Mouse (Mus musculus) forebrain, embryonic 15.5 days (tissue): ENCODE results near the gene Klb. TPM values are rescaled to one million over a fixed set of nuclear protein-coding genes. Genes with fewer than 3 reads are reported as not detected.

ENCODE experiments used
- ATAC-seq: fragments of 200-750 bp; cut with Nextera tagmentation; replicated peaks from 2 replicates; pipeline ENCODE4 v1.8.0; 2017; ENCODE audit warnings: mild to moderate bottlenecking, moderate TSS enrichment, moderate library complexity
- H3K27ac ChIP-seq: fragments of 300-500 bp; sonication (generic); replicated peaks from 2 replicates; pipeline ENCODE4 v1.5.1; 2015; ENCODE audit warnings: mild to moderate bottlenecking, inconsistent platforms
- H3K27me3 ChIP-seq: fragments of 300-500 bp; sonication (generic); 2 replicates; pipeline ENCODE4 v1.6.1; 2015; ENCODE audit warnings: inconsistent platforms
- H3K36me3 ChIP-seq: fragments of 300-500 bp; sonication (generic); 2 replicates; pipeline ENCODE4 v1.6.1; 2015; ENCODE audit warnings: mild to moderate bottlenecking, inconsistent platforms
- H3K4me1 ChIP-seq: fragments of 300-500 bp; sonication (generic); 2 replicates; pipeline ENCODE4 v1.6.1; 2015; ENCODE audit warnings: inconsistent platforms
- H3K4me2 ChIP-seq: fragments of 300-500 bp; sonication (generic); replicated peaks from 2 replicates; pipeline ENCODE4 v1.6.1; 2015; ENCODE audit warnings: mild to moderate bottlenecking, inconsistent platforms
- H3K4me3 ChIP-seq: fragments of 300-500 bp; sonication (generic); 2 replicates; pipeline ENCODE4 v1.5.1; 2015; ENCODE audit warnings: mild to moderate bottlenecking, inconsistent platforms
- H3K9ac ChIP-seq: fragments of 300-500 bp; sonication (generic); replicated peaks from 2 replicates; pipeline ENCODE4 v1.6.1; 2015; ENCODE audit warnings: mild to moderate bottlenecking, inconsistent platforms
- H3K9me3 ChIP-seq: fragments of 300-500 bp; sonication (generic); 2 replicates; pipeline ENCODE4 v1.6.1; 2016; ENCODE audit warnings: inconsistent platforms
- WGBS: fragments of 180-500 bp; shearing (Covaris S2); methylation state at CpG from one replicate; pipeline ENCODE4 v1.1.7; 2015; ENCODE audit warnings: mixed read lengths; 5-methylcytosine and 5-hydroxymethylcytosine counted together
- polyA plus RNA-seq: library from polyadenylated mRNA; unstranded; fragments of >200 nt; fragmentation: Nextera tagmentation; extraction: Ambion mirVana; gene quantifications from 2 replicates; pipeline ENCODE4 v1.2.1, GENCODE M21; 2015

Gene Klb
- polyA plus RNA-seq, 1 experiment from 2014 or later, result 0.08 TPM

DNA sequence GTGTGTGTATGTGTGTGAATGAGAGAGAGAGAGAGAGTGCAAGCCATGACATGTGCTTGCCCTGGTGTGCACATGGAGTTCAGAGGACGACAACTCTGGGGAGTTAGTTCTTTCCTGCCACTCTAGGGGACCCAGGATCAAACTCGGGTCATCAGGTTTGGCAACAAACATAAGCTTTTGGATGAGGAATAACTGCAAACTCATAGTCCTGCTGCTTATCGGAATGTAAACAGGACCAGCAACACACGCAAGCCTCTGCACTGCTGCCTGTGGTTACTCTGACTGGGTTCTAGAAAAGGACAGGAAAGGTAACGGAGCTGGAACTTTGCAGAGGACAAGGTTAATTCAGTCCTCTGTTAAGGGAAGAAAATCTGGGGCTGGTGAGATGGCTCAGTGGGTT lies 77.1 kb downstream of the Klb start:
- H3K4me3 ChIP-seq, result no peak overlapping the region
- no peak overlapping the region for H3K9ac ChIP-seq
- H3K4me1 ChIP-seq, result no peaks in the 10 kb centered on the region
- H3K9me3 ChIP-seq, result no peaks in the 10 kb centered on the region
- WGBS, result 88% methylated on average over 5 of the region's 5 CpGs
- ATAC-seq, result no peak
- no peaks in the 10 kb centered on the region for H3K27me3 ChIP-seq
- H3K36me3 ChIP-seq, result peaks cover 66% of the 10 kb centered on the region
- H3K27ac ChIP-seq, result no peak overlapping the region
- H3K4me2 ChIP-seq, result no peak overlapping the region

- no peak overlapping the region for H3K4me2 ChIP-seq
- H3K4me3 ChIP-seq, result no peak overlapping the region
- peaks cover 38% of the 10 kb centered on the region for H3K36me3 ChIP-seq
- ATAC-seq, result no peak
- H3K27ac ChIP-seq, result no peak overlapping the region
- WGBS, result 25% methylated on average over 4 of the region's 4 CpGs
- H3K9me3 ChIP-seq, result no peaks in the 10 kb centered on the region
- no peaks in the 10 kb centered on the region for H3K27me3 ChIP-seq
- H3K9ac ChIP-seq, result no peak overlapping the region
- H3K4me1 ChIP-seq, result peaks cover 3% of the 10 kb centered on the region; the same call in 1 of the 2 replicates
These were observed 80.2 kb downstream of the Klb start for GRCm38 (mm10) chr5:65428321-65428720.

DNA sequence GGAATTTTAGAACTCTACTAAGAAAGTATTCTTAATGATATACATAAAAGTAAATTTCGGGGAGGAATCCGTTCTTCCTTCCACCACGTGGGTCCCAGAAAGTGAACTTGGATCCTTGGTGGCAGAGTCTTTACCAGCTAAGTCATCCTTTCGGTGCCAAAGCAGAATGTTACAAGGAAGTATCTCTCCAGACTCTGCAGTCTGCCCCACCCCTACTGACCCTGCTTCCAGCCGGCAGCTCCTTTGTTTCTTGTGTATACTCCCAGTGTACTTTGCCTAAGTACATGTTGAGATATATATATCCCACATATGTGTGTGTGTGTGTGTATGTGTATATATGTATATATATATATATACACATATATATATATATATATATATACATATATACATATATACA lies 81.3 kb downstream of the Klb start:
- Histone ChIP-seq H3K4me3 (no peak overlapping the region), H3K27ac (no peak overlapping the region), H3K36me3 (peaks cover 27% of the 10 kb centered on the region), H3K27me3 (no peaks in the 10 kb centered on the region), H3K9ac (no peak overlapping the region), H3K4me2 (no peak overlapping the region), H3K4me1 (peaks cover 12% of the 10 kb centered on the region), H3K9me3 (no peaks in the 10 kb centered on the region)
- 89% methylated on average over 5 of the region's 5 CpGs for WGBS
- no peak for ATAC-seq

Other genes starting within 250 kb of the Klb start
- gene Klhl5, start 240.8 kb upstream of the Klb start, polyA plus RNA-seq, result 59.0 and 60.4 TPM in 2 replicates
- 10.4 and 12.0 TPM in 2 replicates for gene Wdr19, start 148.6 kb upstream of the Klb start, polyA plus RNA-seq
- gene Rfc1, start 12.6 kb upstream of the Klb start, polyA plus RNA-seq, result 44.2 and 46.5 TPM in 2 replicates
- gene Rpl9, start 43.1 kb downstream of the Klb start, polyA plus RNA-seq, result 635 and 693 TPM in 2 replicates
- gene Lias, start 43.2 kb downstream of the Klb start, polyA plus RNA-seq, result 62.5 and 69.0 TPM in 2 replicates
- gene Ugdh, start 87.6 kb downstream of the Klb start, polyA plus RNA-seq, result 60.4 and 60.7 TPM in 2 replicates
- not detected in 2 replicates for gene Gm43552, start 144.5 kb downstream of the Klb start, polyA plus RNA-seq
- 190 and 195 TPM in 2 replicates for gene Smim14, start 188.9 kb downstream of the Klb start, polyA plus RNA-seq
- 195 and 199 TPM in 2 replicates for gene Ube2k, start 188.9 kb downstream of the Klb start, polyA plus RNA-seq